Mouse (Mus musculus) left cerebral cortex, adult 9 months (tissue): ENCODE measurements around the gene Cux1.
A peak's percentile ranks its signal among the peaks of the same experiment; 100 is the strongest.

Source experiments
- DNase-seq, 2 experiments: peaks; one replicate each; pipeline ENCODE4 v3.0.0; 2022; ENCODE audit warnings: low spot score in 2 of 2

Cux1 gene

DNA sequence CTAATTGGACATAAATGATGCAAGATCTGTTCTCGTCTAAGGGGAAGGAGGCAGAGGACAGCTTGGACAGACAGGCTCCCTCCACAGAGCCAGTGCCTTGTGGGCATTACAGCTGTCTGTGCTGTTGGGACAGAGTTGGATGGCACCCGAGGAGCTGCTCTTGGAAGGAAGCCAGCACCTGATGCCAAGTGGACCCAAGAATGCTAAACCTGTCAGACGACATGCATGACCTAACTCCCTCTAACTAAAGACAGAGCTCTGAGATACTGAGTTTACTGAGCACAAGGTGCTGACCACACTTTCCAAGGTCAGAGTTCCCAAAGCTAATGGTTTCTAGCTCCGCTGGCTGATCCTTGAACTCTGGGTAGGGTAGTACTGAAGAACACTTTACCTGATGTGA lies 255.1 kb downstream of the Cux1 start:
- no peak for DNase-seq

DNA sequence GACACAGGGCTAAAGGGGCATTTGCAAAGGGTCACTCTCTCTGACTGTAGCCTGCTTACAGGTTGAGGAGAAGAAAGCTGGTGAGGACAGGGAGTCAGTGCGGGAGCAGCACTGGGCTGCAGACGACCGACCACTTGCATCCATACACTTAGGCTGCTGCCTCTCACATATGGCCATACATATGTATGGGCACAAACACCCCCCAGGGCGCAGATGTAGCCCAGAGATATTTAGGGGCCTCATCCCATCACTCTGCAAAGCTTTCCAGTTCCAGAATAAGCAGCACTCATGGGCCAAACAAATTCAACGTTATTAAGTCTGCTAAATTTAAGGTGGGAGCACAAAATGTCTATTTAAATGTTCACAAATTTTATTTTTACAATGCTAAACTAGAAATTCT lies 261.0 kb downstream of the Cux1 start:
- DNase-seq, result no peak

DNA sequence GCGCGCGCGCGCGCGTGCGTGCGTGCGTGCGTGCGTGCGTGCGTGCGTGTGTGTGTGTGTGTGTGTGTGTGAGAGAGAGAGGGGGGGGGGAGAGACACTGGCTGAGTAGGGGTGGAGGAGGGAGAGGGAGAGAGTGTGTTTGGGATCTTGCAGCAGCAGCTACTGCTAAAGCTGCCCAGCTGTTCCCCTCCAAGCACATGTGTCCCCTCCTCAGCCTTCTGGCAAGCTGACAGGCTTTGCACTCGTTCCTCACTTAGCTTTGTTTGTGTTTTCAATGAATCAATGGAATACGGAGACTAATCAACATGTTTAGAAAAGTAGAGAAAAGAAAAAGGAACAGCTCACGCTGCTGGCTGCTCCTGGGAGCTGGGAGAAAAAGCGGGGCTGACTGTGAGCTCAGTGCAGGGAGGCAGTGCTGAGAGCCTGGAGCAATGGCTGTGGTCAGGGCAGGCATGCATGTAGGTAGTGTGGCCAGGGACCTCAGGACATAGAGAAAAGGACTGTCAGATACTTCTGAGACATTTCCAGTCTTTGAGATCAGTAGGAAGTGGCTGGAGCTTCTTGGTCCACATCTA lies 263.8 kb downstream of the Cux1 start:
- no peak for DNase-seq

DNA sequence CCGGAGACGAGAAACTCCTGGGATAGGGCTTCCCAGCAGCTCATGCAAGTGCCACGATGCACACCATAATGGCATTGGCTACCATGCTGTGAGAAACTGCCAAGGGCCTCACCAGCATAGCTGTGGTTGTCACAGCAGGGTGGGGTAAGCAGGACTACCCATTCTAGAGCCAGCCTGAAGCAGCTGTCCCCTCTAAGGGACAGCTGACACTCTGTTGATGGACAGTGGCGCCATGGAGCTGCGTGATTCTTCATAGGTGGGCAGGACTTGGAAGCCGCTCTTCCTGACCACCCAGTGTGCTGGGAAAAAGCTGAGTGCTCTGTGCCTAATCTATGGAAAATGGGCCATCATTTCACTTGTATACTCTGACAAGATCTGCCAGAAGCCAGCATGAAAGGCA lies 266.4 kb downstream of the Cux1 start:
- no peak for DNase-seq

DNA sequence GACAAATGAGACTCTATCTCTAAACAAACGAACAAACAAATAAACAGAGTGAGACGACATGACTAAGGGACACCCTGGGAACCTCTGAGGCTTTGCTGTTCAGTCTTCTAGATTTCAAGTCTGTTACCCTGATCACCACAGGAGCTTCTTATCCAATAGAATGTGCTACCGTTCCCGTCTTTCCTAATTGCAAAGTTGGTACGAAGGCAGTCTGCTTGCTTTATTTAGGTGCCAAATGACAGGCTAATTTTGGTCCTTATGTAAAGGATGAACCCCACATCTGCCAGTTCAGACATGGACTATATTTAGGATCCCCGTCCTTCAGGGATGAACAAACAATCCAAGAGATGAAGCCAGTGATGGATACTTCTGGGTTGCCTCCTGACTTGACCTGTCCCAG lies 269.6 kb downstream of the Cux1 start:
- DNase-seq, result peak in 1 of 2 experiments; percentile 36

DNA sequence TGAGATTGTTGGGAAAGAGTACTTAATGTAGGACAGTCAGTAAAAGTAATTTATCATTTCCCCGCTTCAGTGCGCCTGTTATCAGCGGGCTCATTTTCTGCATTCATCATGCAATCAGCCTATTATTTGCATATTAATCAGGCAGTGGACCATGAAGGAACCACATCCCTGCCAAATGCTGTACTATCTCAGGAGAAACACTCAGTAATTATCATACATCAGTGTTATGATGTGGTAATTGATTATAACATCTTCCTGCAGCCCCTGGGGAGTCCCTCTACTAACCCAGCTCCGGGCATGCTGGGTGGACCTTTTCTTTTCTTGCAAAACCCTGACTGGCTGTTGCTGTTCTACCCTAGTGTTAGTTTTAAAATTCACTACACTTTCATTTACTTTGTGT lies 270.4 kb downstream of the Cux1 start:
- DNase-seq, result no peak

DNA sequence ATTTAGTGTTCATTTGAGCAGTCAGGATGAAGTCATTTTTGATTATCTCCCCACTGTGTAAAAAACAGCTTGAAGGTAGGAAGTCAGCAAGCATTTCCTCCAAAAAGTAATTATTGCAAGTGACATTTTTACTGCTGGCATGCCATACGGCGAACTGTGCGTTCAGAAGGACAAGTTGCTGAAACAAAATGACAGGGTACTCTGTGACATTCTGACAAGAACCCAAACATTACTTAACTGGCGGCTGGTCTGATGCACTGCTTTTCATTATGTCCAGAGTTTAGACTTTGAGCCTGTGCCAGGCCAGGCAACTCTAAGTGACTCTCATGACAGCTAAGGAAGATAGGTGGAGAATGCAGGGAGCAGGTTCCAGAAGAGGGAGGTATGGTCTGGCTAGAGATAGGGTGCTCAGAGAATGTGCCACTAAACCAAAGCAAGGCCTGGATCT lies 274.3 kb downstream of the Cux1 start:
- no peak for DNase-seq

DNA sequence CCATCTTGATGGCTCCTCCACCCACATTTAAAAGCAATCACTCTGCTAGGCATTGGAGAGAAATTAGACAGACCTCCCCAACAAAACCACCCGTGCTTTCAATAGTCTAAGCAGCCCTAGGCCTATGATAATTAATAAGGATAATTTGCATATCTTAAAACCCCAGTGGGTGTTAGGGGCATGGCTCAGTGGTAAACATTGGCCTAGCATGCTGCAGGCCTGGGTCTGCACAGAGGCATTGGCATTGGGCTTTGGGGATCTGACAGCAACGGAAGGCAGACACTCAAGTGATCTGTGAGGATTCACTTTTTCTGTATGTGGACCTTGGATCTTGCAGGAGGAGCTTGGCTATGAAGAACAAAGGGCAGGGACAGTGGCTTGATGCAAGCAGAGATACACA lies 274.9 kb downstream of the Cux1 start:
- DNase-seq, result no peak

DNA sequence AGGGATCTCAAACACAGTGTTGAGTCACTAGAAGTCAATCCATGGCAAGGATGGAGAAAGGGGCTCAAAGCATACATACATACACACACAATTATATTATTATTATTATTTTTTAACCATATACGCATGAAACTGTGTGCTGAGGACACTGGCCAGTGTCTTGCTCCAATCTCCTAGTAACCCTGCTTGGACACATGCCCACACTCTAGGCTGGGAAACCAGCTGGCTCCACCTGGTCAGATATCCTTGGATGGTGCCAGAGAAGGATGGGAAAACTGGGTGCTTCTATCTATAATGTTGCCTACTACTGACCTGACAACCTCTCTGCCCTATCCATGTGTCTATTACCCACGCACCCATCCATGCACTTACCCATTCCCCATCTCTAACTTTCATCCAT lies 275.7 kb downstream of the Cux1 start:
- DNase-seq, result no peak

DNA sequence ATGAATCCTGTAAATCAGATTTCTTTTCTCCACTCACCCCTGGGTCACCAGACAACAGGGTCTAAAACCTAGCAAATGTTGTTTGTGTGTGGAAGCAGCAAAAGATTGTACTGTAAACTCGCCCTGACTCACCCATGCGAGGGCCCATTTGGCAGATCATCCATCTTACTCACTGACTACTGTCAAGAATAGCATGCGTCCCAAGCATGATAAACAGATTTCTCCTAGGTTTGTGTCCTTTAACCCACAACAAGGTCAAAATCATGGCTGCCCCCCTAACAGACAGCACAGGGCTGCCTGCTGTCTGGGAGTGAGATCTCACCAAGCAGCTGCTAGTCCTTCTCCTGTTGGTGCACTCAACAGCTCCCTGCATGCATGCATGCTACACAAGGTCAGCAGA lies 277.5 kb downstream of the Cux1 start:
- DNase-seq, result no peak

DNA sequence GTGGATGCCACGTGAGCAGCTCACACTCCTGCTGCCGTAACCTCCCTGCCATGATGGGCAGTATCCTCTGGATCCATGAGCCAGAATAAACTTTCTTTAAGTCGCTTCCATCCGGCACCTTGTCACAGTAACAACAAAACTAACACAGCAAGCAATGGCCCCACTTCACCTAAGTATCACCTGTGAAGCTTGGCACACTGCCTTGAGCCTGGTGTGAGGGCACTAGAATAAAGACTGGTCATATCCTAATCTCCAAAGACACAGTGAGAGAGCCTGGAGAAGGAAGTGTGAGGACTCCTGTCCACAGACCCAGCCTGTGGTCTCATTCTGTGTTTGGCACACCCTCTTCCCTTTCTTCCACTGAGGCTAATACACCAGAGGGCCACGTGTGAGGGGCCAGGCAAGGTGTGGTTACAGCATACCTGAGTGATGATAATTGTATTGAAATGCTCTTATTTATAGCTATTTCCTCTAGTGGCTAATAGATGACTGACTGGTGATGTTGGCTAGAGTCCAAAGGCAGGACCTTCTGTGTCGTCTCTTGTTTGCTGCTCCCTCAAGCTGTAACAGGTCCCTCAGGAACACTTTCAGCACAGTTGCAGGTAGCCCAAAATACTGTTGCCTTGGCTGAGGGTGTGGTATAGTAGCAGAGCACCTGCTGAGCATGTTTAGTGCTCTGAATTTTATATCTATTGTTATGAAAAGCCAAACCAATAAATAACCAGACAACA lies 278.8 kb downstream of the Cux1 start:
- DNase-seq, result no peak

DNA sequence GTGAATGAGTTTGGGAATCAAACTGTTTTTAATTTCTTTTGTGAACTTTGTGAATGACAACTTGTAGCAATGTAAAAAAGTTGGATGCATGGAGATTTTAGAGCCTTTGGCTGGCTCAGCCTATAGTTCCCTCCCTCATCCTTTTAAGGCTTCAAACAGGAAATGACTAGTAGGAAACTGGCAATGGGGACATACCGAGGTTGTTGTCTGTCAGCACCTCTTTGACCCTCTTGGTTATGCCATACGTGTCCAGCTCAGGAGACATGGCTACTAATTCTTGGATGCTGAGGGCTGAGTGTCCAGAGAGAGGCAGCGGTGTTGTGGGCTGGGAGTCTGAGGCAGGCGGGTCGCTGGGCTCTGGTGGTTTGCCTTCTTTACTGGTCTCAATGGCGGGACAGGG lies 280.7 kb downstream of the Cux1 start:
- DNase-seq, result no peak

DNA sequence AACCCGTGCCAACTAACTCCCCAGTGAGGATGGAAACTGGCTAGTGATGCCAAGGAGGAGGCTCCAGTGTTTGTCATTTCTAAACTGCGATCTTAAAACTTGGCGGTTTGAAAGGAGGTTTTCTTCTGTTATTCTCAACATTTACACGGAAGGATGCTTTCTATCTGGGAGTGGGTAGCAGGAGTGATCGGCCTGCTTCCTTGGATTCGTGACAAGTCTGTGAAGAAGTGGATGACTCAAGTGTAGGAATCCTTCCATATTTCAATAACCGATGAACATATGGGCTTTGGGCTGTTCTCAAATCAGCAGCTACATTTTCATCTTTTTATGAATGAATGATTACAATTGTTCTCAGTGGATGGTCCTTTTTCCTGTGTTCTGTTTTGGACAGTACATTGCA lies 282.2 kb downstream of the Cux1 start:
- peak in 1 of 2 experiments; percentile 22 for DNase-seq

DNA sequence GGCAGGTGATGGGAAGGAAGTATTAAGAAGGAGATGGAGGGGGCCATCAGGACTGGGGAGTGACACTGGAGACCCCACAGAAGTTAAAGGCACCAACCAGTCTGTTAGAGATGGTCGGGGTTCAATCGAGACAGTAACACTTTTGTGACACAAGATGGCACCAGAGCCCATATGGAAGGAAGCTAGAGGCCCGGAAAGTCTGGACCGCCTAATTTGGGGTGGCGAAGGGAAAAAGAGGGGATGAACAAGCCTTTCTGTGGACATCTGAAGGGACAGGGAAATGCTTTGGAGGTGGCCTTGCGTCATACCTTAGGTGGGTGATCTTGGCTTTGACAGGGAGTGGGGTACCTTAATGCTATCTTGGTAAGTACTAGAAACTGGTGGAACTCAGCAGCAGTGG lies 285.9 kb downstream of the Cux1 start:
- peak in 1 of 2 experiments; percentile 20 for DNase-seq

DNA sequence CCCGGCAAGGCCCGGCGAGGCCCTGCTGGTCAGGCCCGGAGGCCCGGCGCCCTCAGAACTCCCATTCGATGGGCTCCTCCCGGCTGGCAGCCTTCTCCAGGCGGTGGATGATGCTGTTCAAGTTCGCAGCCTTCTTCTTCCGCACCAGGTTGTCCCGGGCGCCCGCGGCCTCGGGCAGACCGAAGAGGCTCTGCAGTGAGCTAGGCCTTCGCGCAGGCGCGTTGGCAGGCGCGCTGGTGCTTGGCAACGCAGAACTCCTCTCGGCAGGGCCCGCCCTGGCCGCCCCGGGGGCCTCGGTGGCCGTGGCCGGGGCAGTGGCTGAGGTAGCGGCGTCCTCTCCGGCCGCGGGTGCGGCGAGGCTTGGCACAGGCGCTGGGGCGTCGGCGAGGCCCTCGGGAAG lies 292.6 kb downstream of the Cux1 start:
- no peak for DNase-seq

DNA sequence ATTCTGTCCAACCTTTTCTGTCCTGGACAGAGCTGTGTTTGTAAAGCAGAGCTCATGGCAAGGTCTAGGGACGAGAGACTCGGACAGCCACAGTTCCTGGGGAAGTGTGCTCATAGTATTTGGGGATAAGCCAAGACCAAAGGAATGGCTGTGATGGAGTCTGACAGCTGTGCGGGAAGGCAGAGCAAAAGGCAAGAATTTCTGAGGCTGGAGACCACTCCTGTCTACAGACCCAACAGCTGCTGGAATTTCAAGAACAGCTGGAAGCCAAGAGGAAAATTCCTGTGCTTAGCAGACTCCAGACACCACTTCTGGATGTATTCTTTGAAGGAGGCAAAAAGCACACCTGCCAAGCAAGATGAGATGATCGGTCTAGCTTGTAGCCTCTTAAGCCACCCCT lies 297.4 kb downstream of the Cux1 start:
- no peak for DNase-seq

DNA sequence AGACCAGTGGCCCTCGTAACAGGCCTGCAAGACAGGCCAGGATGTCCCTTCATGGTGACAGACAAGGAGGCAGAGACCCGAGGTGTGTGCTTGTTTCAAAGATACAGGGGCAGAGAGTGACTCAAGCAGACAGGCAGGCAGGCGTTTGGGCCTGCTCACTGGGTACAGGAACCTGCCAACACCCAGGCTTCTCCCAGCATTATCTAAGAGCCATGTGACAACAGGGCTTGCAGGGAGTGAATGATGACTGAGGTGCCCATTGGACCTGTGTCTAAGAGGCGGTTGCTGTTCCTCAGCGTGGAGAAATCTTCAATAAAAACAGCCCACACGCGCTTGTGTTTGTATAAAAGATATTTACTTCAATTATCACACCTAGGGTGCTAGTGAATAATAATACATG lies 301.2 kb downstream of the Cux1 start:
- DNase-seq, result no peak

DNA sequence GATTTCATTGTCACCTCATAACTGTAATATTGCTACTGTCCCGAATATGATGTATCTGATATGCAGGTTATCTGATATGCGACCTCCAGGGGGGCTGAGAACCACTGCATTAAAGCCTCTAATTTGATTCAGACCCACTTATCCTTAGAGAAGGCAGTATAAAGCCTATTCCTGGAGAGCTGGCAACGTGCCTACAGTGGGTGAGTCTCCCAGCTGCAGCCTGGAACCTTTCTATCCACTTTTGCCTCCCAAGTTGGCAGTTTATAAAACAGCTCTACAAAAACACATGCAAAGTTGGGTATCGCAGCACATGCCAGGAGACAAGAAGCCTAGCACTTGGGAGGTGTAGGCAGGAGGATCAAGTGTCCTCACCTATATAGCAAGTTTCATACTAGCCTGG lies 303.9 kb downstream of the Cux1 start:
- no peak for DNase-seq

DNA sequence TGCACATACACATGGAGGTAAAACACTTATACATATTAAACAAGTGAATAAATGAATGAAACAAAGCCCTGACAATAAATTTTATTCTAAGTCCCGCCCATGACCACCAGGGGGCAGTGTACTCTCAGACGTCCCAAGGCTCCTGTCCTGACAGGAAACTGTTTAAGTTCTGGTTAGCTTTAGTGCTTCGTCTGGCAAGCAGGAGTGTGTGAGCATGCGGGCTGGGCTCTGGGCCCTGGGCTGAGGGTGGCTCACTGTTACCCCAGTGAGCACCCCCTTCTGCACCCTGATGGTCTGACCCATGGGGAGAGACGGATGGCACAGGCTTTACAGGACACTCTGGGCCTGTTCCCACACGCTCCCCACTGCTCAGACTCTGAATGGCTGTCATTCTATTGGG lies 308.4 kb downstream of the Cux1 start:
- DNase-seq, result peak in 1 of 2 experiments; percentile 69

DNA sequence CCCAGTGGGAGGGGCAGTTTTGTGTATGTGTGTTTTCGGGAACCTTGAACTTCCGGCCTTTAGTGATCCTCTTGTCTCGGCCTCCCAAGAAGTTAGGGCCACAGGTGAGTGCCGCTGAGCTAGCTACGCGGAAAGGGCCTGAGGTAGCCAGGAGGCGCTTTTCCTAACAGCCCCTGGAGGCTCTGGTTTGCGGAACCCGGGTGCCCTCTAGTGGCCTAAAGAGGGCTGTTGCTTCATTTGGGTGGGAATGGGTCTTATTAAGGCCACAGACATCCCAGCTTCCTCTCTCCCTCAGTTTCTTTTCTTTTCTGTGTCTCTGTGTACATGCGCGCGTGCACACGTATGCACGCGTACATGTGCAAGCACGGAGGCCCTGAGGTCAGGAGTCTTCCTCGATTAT lies 314.4 kb downstream of the Cux1 start:
- peak in 1 of 2 experiments; percentile 85 for DNase-seq

DNA sequence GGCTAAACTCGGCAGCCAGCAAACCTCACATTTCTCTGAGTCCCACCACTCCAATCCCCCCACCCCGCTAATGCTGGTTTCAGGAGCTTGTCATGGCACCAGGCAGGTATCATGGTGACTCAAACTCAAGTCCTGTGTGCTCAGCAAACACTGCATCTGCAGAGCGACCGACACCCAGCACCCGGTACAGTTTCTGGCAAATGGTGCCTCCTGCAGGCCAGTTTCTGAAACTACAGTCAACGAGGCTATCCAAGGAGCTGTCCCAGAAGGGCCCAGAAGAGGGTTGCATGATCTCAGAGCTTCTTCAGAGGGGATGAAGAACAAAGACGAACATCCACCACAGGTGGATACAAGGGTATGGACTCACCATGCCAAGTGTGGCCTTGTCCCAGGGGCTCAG lies 316.3 kb downstream of the Cux1 start:
- DNase-seq, result peak in 1 of 2 experiments; percentile 22

DNA sequence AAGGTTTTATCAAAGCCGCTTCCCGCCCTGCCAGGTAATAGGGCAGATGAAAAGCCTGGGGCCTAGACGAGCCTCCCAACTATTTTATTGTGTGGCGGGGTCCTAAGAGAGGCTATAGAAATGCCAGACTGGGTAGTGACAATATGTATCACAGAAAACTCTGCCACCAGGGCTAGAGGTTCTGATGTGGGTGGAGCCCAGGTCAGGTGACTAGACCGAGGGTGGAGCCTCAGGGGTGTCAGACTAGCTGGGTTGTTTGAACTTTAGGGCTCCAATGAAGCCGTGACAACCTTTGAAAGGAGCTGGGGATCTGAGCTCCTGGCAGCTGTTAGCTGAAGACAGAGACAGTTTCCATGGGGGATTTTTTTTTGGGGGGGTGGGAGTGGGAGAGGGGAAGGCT lies 318.8 kb downstream of the Cux1 start:
- no peak for DNase-seq

DNA sequence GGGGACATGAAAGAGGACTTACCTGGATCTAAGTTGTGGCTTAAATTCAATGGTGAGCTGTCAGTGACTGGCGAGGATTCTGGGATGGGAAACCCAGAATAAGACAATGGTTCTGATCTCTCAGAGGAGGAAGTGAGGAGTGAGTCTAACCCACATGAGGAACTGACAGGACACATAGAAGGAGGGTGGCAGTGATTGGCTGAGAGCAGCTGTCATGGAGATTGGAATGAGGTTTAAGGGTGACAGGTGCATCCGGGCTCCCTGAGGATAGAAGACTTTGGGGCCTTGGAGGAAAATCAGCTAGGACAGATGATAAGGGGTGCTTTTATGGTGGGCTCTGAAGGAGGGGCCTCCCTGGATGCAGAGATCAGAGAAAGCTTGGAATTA lies 320.8 kb downstream of the Cux1 start, which contains the start of gene Sh2b2:
Gene Sh2b2, minus strand, starts transcription at position 105 of the 387 bp plus-strand sequence.
- no peak for DNase-seq
